Mouse (Mus musculus): Measurements from ENCODE around the gene Ptger1. TPM values are rescaled to one million over a fixed set of nuclear protein-coding genes. Genes with fewer than 3 reads are reported as not detected.

Ptger1 gene
- polyA plus RNA-seq, 1 experiment, result 0.78 TPM

- Histone ChIP-seq H3K4me2 (ENCODE audit: low read depth) (peak overlapping the region; percentile 4), H3K4me3 (no peak overlapping the region), H3K36me3 (ENCODE audit: control insufficient read depth, insufficient read depth) (peaks cover 4% of the 10 kb centered on the region), H3ac (ENCODE audit: control insufficient read depth, insufficient read length) (no peak overlapping the region), H3K27me3 (ENCODE audit: control insufficient read depth, insufficient read depth, insufficient read length) (no peaks in the 10 kb centered on the region), H3K79me2 (ENCODE audit: control insufficient read depth, insufficient read depth) (no peaks in the 10 kb centered on the region)
- TF ChIP-seq TCF3 (IDR thresholded peaks at IDR 0.05; ENCODE audit: insufficient read length, low read depth) (no peak), POLR2A (IDR thresholded peaks at IDR 0.05; ENCODE audit: insufficient read length, low read depth) (peak; percentile 39)
Measured at GRCm38 (mm10) chr8:83666866-83667234, 372 bp downstream of the Ptger1 start.

GRCm38 (mm10) chr8:83667526-83667925 is 1.0 kb downstream of the Ptger1 start:
- no peaks in the 10 kb centered on the region for H3K79me2 ChIP-seq (ENCODE audit: control insufficient read depth, insufficient read depth)
- TF ChIP-seq MAX (IDR thresholded peaks at IDR 0.05; ENCODE audit: low read depth), result no peak
- TF ChIP-seq SRF (IDR thresholded peaks at IDR 0.05; ENCODE audit: control insufficient read depth, insufficient read length, low read depth), result no peak
- no peak for TF ChIP-seq MYOG (IDR thresholded peaks at IDR 0.05; ENCODE audit: control insufficient read depth in 1 of 3, insufficient read depth in 1 of 3, insufficient read length in 2 of 3, low read depth in 2 of 3)
- peak; percentile 28 for TF ChIP-seq POLR2AphosphoS2 (IDR thresholded peaks at IDR 0.05; ENCODE audit: insufficient read length, low read depth)
- no peak overlapping the region for H3K4me2 ChIP-seq (ENCODE audit: low read depth)
- no peak overlapping the region for H3ac ChIP-seq (ENCODE audit: control insufficient read depth, insufficient read length)
- no peaks in the 10 kb centered on the region for H3K27me3 ChIP-seq (ENCODE audit: control insufficient read depth, insufficient read depth, insufficient read length)
- H3K36me3 ChIP-seq (ENCODE audit: control insufficient read depth, insufficient read depth), result peaks cover 4% of the 10 kb centered on the region
- H3K4me3 ChIP-seq, result no peak overlapping the region

- Histone ChIP-seq H3K79me2 (ENCODE audit: control insufficient read depth, insufficient read depth) (no peaks in the 10 kb centered on the region), H3K27me3 (ENCODE audit: control insufficient read depth, insufficient read depth, insufficient read length) (no peaks in the 10 kb centered on the region), H3K4me3 (no peak overlapping the region), H3K4me2 (ENCODE audit: low read depth) (no peak overlapping the region), H3K36me3 (ENCODE audit: control insufficient read depth, insufficient read depth) (peaks cover 4% of the 10 kb centered on the region), H3ac (ENCODE audit: control insufficient read depth, insufficient read length) (no peak overlapping the region)
- TF ChIP-seq POLR2A (IDR thresholded peaks at IDR 0.05; ENCODE audit: insufficient read length, low read depth) (peak; percentile 18), POLR2AphosphoS2 (IDR thresholded peaks at IDR 0.05; ENCODE audit: insufficient read length, low read depth) (peak; percentile 47), SRF (IDR thresholded peaks at IDR 0.05; ENCODE audit: control insufficient read depth, insufficient read length, low read depth) (no peak), USF1 (IDR thresholded peaks at IDR 0.05; ENCODE audit: low read depth) (no peak), MYOD1 (IDR thresholded peaks at IDR 0.05; ENCODE audit: control insufficient read depth in 1 of 3, insufficient read length in 2 of 3, low read depth in 2 of 3) (no peak)
Measured at GRCm38 (mm10) chr8:83668010-83668916, 1.8 kb downstream of the Ptger1 start.

GRCm38 (mm10) chr8:83669013-83669412 is 2.5 kb downstream of the Ptger1 start:
- no peak for TF ChIP-seq E2F4 (IDR thresholded peaks at IDR 0.05; ENCODE audit: insufficient read depth)
- no peak for TF ChIP-seq MAX (IDR thresholded peaks at IDR 0.05; ENCODE audit: low read depth)
- Histone ChIP-seq H3K4me2 (ENCODE audit: low read depth) (no peak overlapping the region), H3K4me3 (no peak overlapping the region), H3ac (ENCODE audit: control insufficient read depth, insufficient read length) (no peak overlapping the region), H3K36me3 (ENCODE audit: control insufficient read depth, insufficient read depth) (peaks cover 4% of the 10 kb centered on the region), H3K27me3 (ENCODE audit: control insufficient read depth, insufficient read depth, insufficient read length) (no peaks in the 10 kb centered on the region), H3K79me2 (ENCODE audit: control insufficient read depth, insufficient read depth) (no peaks in the 10 kb centered on the region)

- TF ChIP-seq POLR2AphosphoS2 (IDR thresholded peaks at IDR 0.05; ENCODE audit: insufficient read length, low read depth) (no peak), USF1 (IDR thresholded peaks at IDR 0.05; ENCODE audit: low read depth) (no peak), E2F4 (IDR thresholded peaks at IDR 0.05; ENCODE audit: insufficient read depth) (no peak), CEBPB (IDR thresholded peaks at IDR 0.05; ENCODE audit: insufficient read depth, poor library complexity, severe bottlenecking) (no peak), MAX (IDR thresholded peaks at IDR 0.05; ENCODE audit: low read depth) (no peak), MYOD1 (IDR thresholded peaks at IDR 0.05; ENCODE audit: control insufficient read depth in 1 of 3, insufficient read length in 2 of 3, low read depth in 2 of 3) (no peak), MYOG (IDR thresholded peaks at IDR 0.05; ENCODE audit: control insufficient read depth in 1 of 3, insufficient read depth in 1 of 3, insufficient read length in 2 of 3, low read depth in 2 of 3) (no peak), TCF12 (IDR thresholded peaks at IDR 0.05; ENCODE audit: insufficient read depth, poor library complexity, severe bottlenecking) (no peak), REST (IDR thresholded peaks at IDR 0.05; ENCODE audit: insufficient read depth, insufficient read length) (no peak), POLR2A (IDR thresholded peaks at IDR 0.05; ENCODE audit: insufficient read length, low read depth) (no peak), SRF (IDR thresholded peaks at IDR 0.05; ENCODE audit: control insufficient read depth, insufficient read length, low read depth) (no peak), TCF3 (IDR thresholded peaks at IDR 0.05; ENCODE audit: insufficient read length, low read depth) (no peak)
- Histone ChIP-seq H3K36me3 (ENCODE audit: control insufficient read depth, insufficient read depth) (peaks cover 11% of the 10 kb centered on the region), H3K4me3 (no peak overlapping the region), H3K4me2 (ENCODE audit: low read depth) (no peak overlapping the region), H3K27me3 (ENCODE audit: control insufficient read depth, insufficient read depth, insufficient read length) (no peaks in the 10 kb centered on the region), H3ac (ENCODE audit: control insufficient read depth, insufficient read length) (no peak overlapping the region), H3K79me2 (ENCODE audit: control insufficient read depth, insufficient read depth) (no peaks in the 10 kb centered on the region)
Measured at GRCm38 (mm10) chr8:83672936-83673335, 6.5 kb downstream of the Ptger1 start.

Measured in myocyte (in vitro differentiated cells).